Mouse (Mus musculus) stomach, embryonic 14.5 days (tissue): Measurements from ENCODE around the gene Olfr373. TPM values are rescaled to one million over a fixed set of nuclear protein-coding genes. Genes with fewer than 3 reads are reported as not detected.
"Not testable (repeated sequence)": the region's sequence is repeated elsewhere in the genome, so short reads cannot be mapped to it uniquely, and the experiment has no call there.

Source experiments
- ATAC-seq: fragments of 200-750 bp; cut with Nextera tagmentation; 2 replicates; pipeline ENCODE4 v1.8.0; 2017; ENCODE audit warnings: low read depth, moderate TSS enrichment; ENCODE audit not compliant: insufficient number of reproducible peaks, insufficient read depth, low FRiP score
- H3K27ac ChIP-seq: fragments of 300-500 bp; sonication (generic); 2 replicates; pipeline ENCODE4 v1.5.1; 2014; ENCODE audit warnings: mild to moderate bottlenecking, low read length, moderate library complexity, mixed read lengths
- H3K27me3 ChIP-seq: fragments of 300-500 bp; sonication (generic); 2 replicates; pipeline ENCODE4 v1.6.1; 2014; ENCODE audit warnings: low read length, control low read depth, mixed read lengths; ENCODE audit not compliant: control insufficient read depth, insufficient read depth
- H3K36me3 ChIP-seq: fragments of 300-500 bp; sonication (generic); 2 replicates; pipeline ENCODE4 v1.6.1; 2014; ENCODE audit warnings: mild to moderate bottlenecking, control low read depth, low read length, moderate library complexity, mixed read lengths; ENCODE audit not compliant: control insufficient read depth, insufficient read depth
- H3K4me1 ChIP-seq: fragments of 300-500 bp; sonication (generic); 2 replicates; pipeline ENCODE4 v1.6.1; 2014; ENCODE audit warnings: low read length, control low read depth, mixed read lengths; ENCODE audit not compliant: control insufficient read depth, insufficient read depth
- H3K4me2 ChIP-seq: fragments of 300-500 bp; sonication (generic); replicated peaks from 2 replicates; pipeline ENCODE4 v1.6.1; 2014; ENCODE audit warnings: low read depth, low read length, control low read depth
- H3K4me3 ChIP-seq: fragments of 300-500 bp; sonication (generic); 2 replicates; pipeline ENCODE4 v1.5.1; 2014; ENCODE audit warnings: low read depth, low read length, control low read depth
- H3K9ac ChIP-seq: fragments of 300-500 bp; sonication (generic); replicated peaks from 2 replicates; pipeline ENCODE4 v1.6.1; 2014; ENCODE audit warnings: low read depth, mild to moderate bottlenecking, control low read depth, low read length, moderate library complexity, mixed read lengths
- H3K9me3 ChIP-seq: fragments of 300-500 bp; sonication (generic); 2 replicates; pipeline ENCODE4 v1.6.1; 2016; ENCODE audit warnings: low read depth, low read length, control low read depth; ENCODE audit not compliant: control insufficient read depth
- WGBS: fragments of 180-500 bp; shearing (Covaris S2); extraction: QIAGEN DNeasy Blood & Tissue Kit; methylation state at CpG from one replicate; pipeline ENCODE4 v1.1.7; 2014; 5-methylcytosine and 5-hydroxymethylcytosine counted together
- polyA plus RNA-seq: library from polyadenylated mRNA; unstranded; fragments of >200 nt; fragmentation: Nextera tagmentation; extraction: Ambion mirVana; gene quantifications from 2 replicates; pipeline ENCODE4 v1.2.1, GENCODE M21; 2014

Olfr373 gene
- 0.06 and 0.07 TPM in 2 replicates for polyA plus RNA-seq

DNA sequence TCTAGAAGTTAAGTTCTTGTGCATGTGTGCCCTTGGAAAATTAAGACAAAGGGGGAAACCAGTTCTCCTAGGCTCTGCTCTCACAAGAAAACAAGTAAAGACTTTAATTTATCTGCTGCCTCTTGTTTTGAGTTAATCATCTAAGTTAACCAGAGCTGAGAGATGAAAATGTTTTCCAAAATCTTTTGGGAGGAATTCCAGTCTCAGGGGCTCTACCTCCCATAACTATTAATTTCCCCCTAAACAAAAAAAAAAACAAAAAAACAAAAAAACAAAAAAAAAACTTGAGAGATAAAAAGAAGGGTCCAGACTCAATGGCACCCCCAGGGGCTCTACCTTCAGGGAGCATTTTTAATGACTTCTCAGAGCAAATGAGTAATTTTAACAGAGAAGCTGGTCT is at the start of gene Olfr373:
Olfr373 (plus strand) TSS at position 301 of the 400 bp plus-strand sequence.
- H3K9me3 ChIP-seq, H3K9ac ChIP-seq, H3K4me1 ChIP-seq, ATAC-seq, H3K4me2 ChIP-seq, H3K4me3 ChIP-seq, H3K36me3 ChIP-seq, H3K27ac ChIP-seq, H3K27me3 ChIP-seq: not testable (repeated sequence)

DNA sequence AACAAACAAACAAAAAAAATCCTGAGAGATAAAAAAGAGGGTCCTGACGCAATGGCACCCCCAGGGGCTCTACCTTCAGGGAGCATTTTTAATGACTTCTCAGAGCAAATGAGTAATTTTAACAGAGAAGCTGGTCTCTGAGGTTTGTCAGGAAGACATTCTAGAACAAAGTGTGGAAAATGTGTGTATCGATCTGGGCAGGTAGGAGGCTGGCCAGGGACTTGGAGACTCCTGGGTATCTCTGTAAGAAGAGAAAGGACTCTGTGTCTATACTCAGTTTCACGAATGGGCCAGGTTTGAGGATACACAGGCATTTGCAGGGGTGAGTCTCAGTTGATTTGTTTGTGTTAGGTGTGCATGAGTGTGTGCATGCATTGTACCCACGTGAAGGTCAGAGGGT is 42.1 kb upstream of the Olfr373 start, which contains the start of gene Olfr372:
Olfr372 (plus strand) TSS at position 301 of the 400 bp plus-strand sequence.
- not testable (repeated sequence) for ATAC-seq, H3K4me2 ChIP-seq, H3K27ac ChIP-seq, H3K9me3 ChIP-seq, H3K9ac ChIP-seq, H3K4me1 ChIP-seq, H3K36me3 ChIP-seq, H3K27me3 ChIP-seq, H3K4me3 ChIP-seq
- WGBS = 80% methylated on average over 4 of the region's 4 CpGs

DNA sequence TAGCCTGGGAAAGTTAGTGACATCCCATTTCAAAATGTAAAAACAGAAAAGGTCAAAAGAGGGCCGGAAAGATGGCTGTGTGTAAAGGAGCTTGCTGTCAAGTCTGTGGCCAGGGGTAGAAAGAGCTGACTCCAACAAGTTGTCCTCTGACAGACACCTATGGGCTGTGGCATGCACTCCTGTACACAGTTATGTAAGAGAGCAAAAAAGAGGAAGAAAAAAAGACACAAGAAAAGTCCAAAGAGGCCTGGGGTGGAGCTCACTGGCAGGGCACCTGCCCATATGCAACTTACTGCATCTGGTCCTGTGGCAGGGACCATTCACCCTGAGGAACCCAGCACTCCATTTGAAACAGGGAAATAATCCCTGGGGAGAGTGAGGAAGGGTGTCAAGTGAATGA is 40.5 kb upstream of the Olfr373 start:
- Histone ChIP-seq H3K4me3 (no peak overlapping the region), H3K27ac (no peak overlapping the region), H3K27me3 (no peaks in the 10 kb centered on the region), H3K9me3 (no peaks in the 10 kb centered on the region), H3K9ac (no peak overlapping the region), H3K4me2 (no peak overlapping the region), H3K36me3 (no peaks in the 10 kb centered on the region), H3K4me1 (no peaks in the 10 kb centered on the region)
- no peak for ATAC-seq
- 67% methylated on average over 1 of the region's 1 CpGs for WGBS

DNA sequence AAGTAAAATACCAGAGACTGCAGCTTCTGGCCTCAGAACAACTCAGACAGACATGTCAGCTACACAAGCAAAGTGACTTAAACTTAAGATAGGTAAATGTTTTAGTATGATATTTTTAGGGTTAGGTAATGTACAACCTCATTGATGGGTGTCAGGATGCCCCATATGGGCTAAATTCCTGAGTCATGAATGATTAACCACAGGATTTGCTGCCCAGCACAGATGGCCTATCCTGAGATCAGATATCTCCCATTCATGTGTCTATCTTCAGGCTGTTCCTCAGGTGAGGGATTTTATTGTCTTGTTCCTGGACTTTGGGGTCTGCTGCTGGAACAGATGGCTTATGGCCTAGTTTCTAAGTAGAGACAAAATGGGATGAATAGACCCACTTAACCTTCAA is 28.3 kb upstream of the Olfr373 start:
- not testable (repeated sequence) for H3K4me1 ChIP-seq, H3K4me3 ChIP-seq, H3K27me3 ChIP-seq, H3K9me3 ChIP-seq, ATAC-seq, H3K27ac ChIP-seq, H3K4me2 ChIP-seq, H3K36me3 ChIP-seq, H3K9ac ChIP-seq

DNA sequence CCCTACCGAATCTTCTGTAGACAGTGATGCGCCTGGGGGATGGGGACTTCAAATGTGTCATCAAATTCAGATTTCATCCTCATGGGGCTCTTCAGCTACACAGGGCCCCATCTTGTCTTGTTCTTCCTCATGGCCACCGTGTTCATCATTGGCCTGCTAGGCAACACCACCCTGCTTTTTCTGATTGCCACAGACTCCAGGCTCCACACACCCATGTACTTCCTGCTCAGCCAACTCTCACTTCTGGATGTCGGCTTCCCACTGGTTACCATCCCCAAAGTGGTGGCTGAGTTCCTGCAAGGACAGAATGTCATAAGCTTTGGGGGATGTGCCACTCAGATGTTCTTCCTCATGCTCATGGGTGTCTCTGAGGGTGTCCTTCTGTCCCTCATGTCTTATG is 25.3 kb upstream of the Olfr373 start:
- not testable (repeated sequence) for H3K36me3 ChIP-seq, H3K4me3 ChIP-seq, H3K4me2 ChIP-seq, H3K27me3 ChIP-seq, H3K9me3 ChIP-seq, ATAC-seq, H3K4me1 ChIP-seq, H3K9ac ChIP-seq, H3K27ac ChIP-seq
- WGBS = 72% methylated on average over 3 of the region's 4 CpGs

DNA sequence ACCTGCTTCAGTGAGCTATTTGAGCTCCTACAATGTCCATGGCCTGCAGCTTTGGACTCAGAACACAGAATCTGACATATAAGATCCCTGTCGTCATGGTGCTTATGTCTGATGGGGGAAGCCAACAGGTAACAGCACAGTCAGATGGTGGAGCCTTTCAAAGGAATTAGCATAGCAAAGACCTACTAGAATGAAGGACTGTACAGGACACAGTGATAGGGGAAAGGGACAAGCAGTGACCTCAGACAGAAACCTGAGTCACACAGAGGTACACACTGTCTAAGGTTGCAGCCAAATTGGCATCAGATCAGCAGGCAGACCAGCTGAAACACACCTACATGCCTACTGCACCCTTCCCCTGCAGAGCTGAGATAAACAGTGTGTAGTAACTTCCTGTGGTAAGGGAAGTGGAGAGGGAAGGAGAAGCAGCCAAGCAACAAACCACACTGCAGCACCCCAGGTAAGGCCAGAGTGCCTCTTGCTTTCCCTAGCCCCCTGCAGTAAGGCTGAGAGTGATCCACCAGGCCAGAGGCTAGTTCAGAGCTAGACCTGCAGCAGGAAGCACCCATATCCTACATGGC is 16.1 kb upstream of the Olfr373 start:
- not testable (repeated sequence) for H3K9ac ChIP-seq, H3K27me3 ChIP-seq, H3K4me1 ChIP-seq, H3K36me3 ChIP-seq, ATAC-seq, H3K4me3 ChIP-seq, H3K27ac ChIP-seq, H3K4me2 ChIP-seq, H3K9me3 ChIP-seq
- WGBS = 65% methylated on average over 1 of the region's 1 CpGs

DNA sequence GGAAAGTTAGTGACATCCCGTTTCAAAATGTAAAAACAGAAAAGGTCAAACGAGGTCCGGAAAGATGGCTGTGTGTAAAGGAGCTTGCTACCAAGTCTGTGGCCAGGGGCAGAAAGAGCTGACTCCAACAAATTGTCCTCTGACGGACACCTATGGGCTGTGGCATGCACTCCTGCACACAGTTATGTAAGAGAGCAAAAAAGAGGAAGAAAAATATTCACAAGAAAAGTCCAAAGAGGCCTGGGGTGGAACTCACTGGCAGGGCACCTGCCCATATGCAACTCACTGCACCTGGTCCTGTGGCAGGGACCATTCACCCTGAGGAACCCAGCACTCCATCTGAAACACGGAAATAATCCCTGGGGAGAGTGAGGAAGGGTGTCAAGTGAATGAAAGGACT is 1.8 kb downstream of the Olfr373 start:
- Histone ChIP-seq H3K9ac (no peak overlapping the region), H3K4me1 (no peaks in the 10 kb centered on the region), H3K27me3 (no peaks in the 10 kb centered on the region), H3K9me3 (no peaks in the 10 kb centered on the region), H3K4me2 (no peak overlapping the region), H3K36me3 (no peaks in the 10 kb centered on the region), H3K4me3 (no peak overlapping the region), H3K27ac (no peak overlapping the region)
- ATAC-seq = no peak
- WGBS = 77% methylated on average over 5 of the region's 5 CpGs

DNA sequence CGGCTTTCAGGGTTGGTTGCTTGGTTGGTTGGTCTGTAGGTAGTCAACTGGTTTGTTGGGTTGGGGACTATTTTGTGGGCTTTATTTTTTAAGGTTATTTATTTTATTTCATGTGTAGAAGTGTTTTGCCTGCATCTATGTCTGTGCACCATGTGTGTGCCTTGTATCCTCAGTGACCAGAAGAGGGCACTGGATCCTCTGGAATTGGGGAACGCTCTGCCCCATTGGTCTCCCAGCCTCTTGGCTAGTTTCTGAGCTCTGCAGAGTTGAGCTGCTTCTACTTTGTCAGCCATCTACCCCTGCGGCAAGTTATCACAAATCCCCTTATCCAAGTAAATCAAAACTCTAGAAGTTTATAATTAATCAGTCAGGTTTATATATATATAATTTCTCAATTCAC is 4.6 kb downstream of the Olfr373 start:
- not testable (repeated sequence) for H3K9me3 ChIP-seq, H3K9ac ChIP-seq, H3K36me3 ChIP-seq, H3K27ac ChIP-seq, H3K27me3 ChIP-seq, H3K4me2 ChIP-seq, H3K4me3 ChIP-seq, H3K4me1 ChIP-seq
- ATAC-seq = 0 out of 2 replicates have a peak, but pooled peaks have one; percentile 28
- WGBS = 66% methylated on average over 3 of the region's 3 CpGs

DNA sequence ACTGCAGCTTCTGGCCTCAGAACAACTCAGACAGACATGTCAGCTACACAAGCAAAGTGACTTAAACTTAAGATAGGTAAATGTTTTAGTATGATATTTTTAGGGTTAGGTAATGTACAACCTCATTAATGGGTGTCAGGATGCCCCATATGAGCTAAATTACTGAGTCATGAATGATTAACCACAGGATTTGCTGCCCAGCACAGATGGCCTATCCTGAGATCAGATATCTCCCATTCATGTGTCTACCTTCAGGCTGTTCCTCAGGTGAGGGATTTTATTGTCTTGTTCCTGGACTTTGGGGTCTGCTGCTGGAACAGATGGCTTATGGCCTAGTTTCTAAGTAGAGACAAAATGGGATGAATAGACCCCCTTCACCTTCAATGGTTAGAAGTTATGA is 13.7 kb downstream of the Olfr373 start:
- H3K9me3 ChIP-seq, H3K4me1 ChIP-seq, H3K9ac ChIP-seq, ATAC-seq, H3K27ac ChIP-seq, H3K4me3 ChIP-seq, H3K36me3 ChIP-seq, H3K27me3 ChIP-seq, H3K4me2 ChIP-seq: not testable (repeated sequence)
